ENCODE assay signal across 10 mouse cellular contexts in genomic region chr9:15017791-15018755, GRCm38 (mm10). TPM values are rescaled to one million over a fixed set of nuclear protein-coding genes. Genes with fewer than 3 reads are reported as not detected.
DNase-seq lines count a peak whose midpoint lies in the region; ATAC-seq and TF ChIP-seq lines count a peak whose summit lies in the region.
"Had no signal": no experiment of that assay in that cellular context is flagged by ENCODE, and none has a peak within 500 bp of the region (broad histone marks: within the 10 kb centered on the region; RNA-seq: fewer than 3 reads in every experiment).

No protein-coding gene starts in this region.

- no peak overlapping the region for H3K9ac ChIP-seq in lung, postnatal 0 days (replicated peaks; ENCODE audit: low read depth)
- H3K9ac ChIP-seq: forebrain, embryonic 15.5 days had no signal

- ATAC-seq in common myeloid progenitor, adult 5-6 weeks (replicated peaks; ENCODE audit: low read depth, poor library complexity, severe bottlenecking), result peak; percentile 86
- ATAC-seq in lung, postnatal 0 days, result no peak
- ATAC-seq: forebrain, embryonic 15.5 days had no signal

- DNase-seq in frontal cortex, postnatal 36 days (ENCODE audit: low spot score in 2 of 2), result peak; percentile 54
- no peak for DNase-seq in frontal cortex, postnatal 10 days (ENCODE audit: low spot score in 2 of 2)
- DNase-seq in CD4-positive, CD25-positive, alpha-beta regulatory T cell, adult 2 months (ENCODE audit: low read depth, low spot score), result peak; percentile 86
- DNase-seq in naive thymus-derived CD4-positive, alpha-beta T cell, adult 2 months (ENCODE audit: low read depth), result peak; percentile 83
- no peak for DNase-seq in lung, postnatal 0 days (ENCODE audit: low spot score)
- DNase-seq in lung, postnatal 14 days, result no peak
- no peak for DNase-seq in kidney, adult 18-20 months
- DNase-seq: adrenal gland, postnatal 36 days had no signal

- no peaks in the 10 kb centered on the region for H3K9me3 ChIP-seq in lung, postnatal 0 days (ENCODE audit: low read length)
- H3K9me3 ChIP-seq: forebrain, embryonic 15.5 days had no signal

- TF ChIP-seq CTCF in lung, postnatal 0 days (IDR thresholded peaks at IDR 0.05), result no peak

- WGBS in lung, postnatal 0 days, result 79% methylated on average over 18 of the region's 18 CpGs

- no peak overlapping the region for H3K27ac ChIP-seq in lung, postnatal 0 days (ENCODE audit: low read length)
- H3K27ac ChIP-seq: forebrain, embryonic 15.5 days had no signal

- H3K4me1 ChIP-seq in lung, postnatal 0 days (ENCODE audit: insufficient read depth, low read depth, low read length), result no peaks in the 10 kb centered on the region
- H3K4me1 ChIP-seq: forebrain, embryonic 15.5 days had no signal

- H3K4me2 ChIP-seq in lung, postnatal 0 days (replicated peaks; ENCODE audit: low read depth, low read length), result no peak overlapping the region
- H3K4me2 ChIP-seq: forebrain, embryonic 15.5 days had no signal

- no peaks in the 10 kb centered on the region for H3K36me3 ChIP-seq in lung, postnatal 0 days (ENCODE audit: insufficient read depth, low read length)

- H3K4me3 ChIP-seq in lung, postnatal 0 days (ENCODE audit: low read depth, low read length), result no peak overlapping the region
- H3K4me3 ChIP-seq: forebrain, embryonic 15.5 days had no signal

- no peak for TF ChIP-seq EP300 in lung, postnatal 0 days (IDR thresholded peaks at IDR 0.05)

- no peaks in the 10 kb centered on the region for H3K27me3 ChIP-seq in lung, postnatal 0 days (replicated peaks; ENCODE audit: insufficient read depth, low read length)
- H3K27me3 ChIP-seq: forebrain, embryonic 15.5 days had no signal

RNA-seq across cellular contexts. Expression of gene Panx1, which starts 27.2 kb away (rescaled TPM):
- total RNA-seq in common myeloid progenitor, adult 5-6 weeks (2017), result 17.0 and 18.2 TPM in 2 replicates
- polyA plus RNA-seq in lung, postnatal 0 days (2015; fragmentation: Nextera tagmentation; extraction: Ambion mirVana), result 19.7 and 20.0 TPM in 2 replicates

Comparison
In these comparisons a context has a peak if more than half of its experiments do, and no peak if none do; other contexts are left out.
1. DNase-seq: peak in frontal cortex, postnatal 36 days (2 of 2), CD4-positive, CD25-positive, alpha-beta regulatory T cell, adult 2 months (single experiment) and naive thymus-derived CD4-positive, alpha-beta T cell, adult 2 months (single experiment); none in frontal cortex, postnatal 10 days (0 of 2), lung, postnatal 0 days (single experiment), lung, postnatal 14 days (single experiment) and kidney, adult 18-20 months (single experiment).